ENCODE assay signal across 12 mouse cellular contexts in the genomic region with DNA sequence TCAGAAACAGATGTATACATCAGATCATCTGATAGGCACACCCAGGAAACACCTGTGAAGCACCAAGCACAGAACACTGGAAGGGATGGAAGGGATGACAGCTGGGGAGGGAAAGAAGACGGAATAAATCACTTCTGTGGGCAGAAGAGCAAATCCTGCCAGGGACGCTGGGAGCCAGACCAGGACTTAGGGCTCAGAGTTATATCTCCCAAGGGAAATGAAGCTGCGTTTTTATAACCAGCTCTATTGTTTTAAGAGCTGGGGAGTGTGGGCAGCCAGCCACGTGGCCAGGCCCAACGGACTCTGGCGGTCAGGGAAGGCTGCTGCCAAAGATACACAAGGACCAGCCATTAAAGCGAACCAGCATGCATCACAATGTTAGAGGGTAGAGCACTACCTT.
DNase-seq lines count a peak whose midpoint lies in the region; ATAC-seq and TF ChIP-seq lines count a peak whose summit lies in the region.
"Had no signal": no experiment of that assay in that cellular context is flagged by ENCODE, and none has a peak within 500 bp of the region (broad histone marks: within the 10 kb centered on the region; RNA-seq: fewer than 3 reads in every experiment).

No protein-coding gene starts in this region.

- no peaks in the 10 kb centered on the region for H3K27me3 ChIP-seq in hindbrain, embryonic 16.5 days (replicated peaks; ENCODE audit: control insufficient read depth, insufficient read depth, low read length)
- no peaks in the 10 kb centered on the region for H3K27me3 ChIP-seq in hindbrain, postnatal 0 days (ENCODE audit: insufficient read depth, low read length)
- H3K27me3 ChIP-seq in C2C12 (ENCODE audit: control insufficient read depth, insufficient read depth, insufficient read length) (no peaks in the 10 kb centered on the region), Patski (no peaks in the 10 kb centered on the region)
- H3K27me3 ChIP-seq: hindbrain, embryonic 12.5 days; liver, embryonic 12.5 days had no signal

- TF ChIP-seq CTCF in hindbrain, postnatal 0 days (IDR thresholded peaks at IDR 0.05; ENCODE audit: low read depth) = no peak
- TF ChIP-seq CTCF in C2C12 (IDR thresholded peaks at IDR 0.05; ENCODE audit: control insufficient read depth, insufficient read depth, insufficient read length) (no peak), Patski (IDR thresholded peaks at IDR 0.05) (no peak)

- no peak overlapping the region for H3K4me2 ChIP-seq in hindbrain, embryonic 16.5 days (ENCODE audit: low read length)
- H3K4me2 ChIP-seq in hindbrain, postnatal 0 days (ENCODE audit: low read depth, low read length) = no peak overlapping the region
- H3K4me2 ChIP-seq: hindbrain, embryonic 12.5 days; liver, embryonic 12.5 days had no signal

- H3K36me3 ChIP-seq in hindbrain, embryonic 16.5 days (ENCODE audit: control insufficient read depth, insufficient read depth, low read length) = no peaks in the 10 kb centered on the region
- H3K36me3 ChIP-seq in hindbrain, postnatal 0 days (ENCODE audit: insufficient read depth, low read length) = no peaks in the 10 kb centered on the region
- H3K36me3 ChIP-seq in C2C12 (ENCODE audit: control insufficient read depth, insufficient read depth) = no peaks in the 10 kb centered on the region
- H3K36me3 ChIP-seq: forebrain, embryonic 10.5 days; G1E; hindbrain, embryonic 12.5 days; liver, embryonic 12.5 days had no signal

- H3K79me3 ChIP-seq in C2C12 (ENCODE audit: low read depth) = no peaks in the 10 kb centered on the region

- H3K4me1 ChIP-seq in hindbrain, embryonic 16.5 days (ENCODE audit: control insufficient read depth, insufficient read depth, low read depth, low read length) = no peaks in the 10 kb centered on the region
- H3K4me1 ChIP-seq in hindbrain, postnatal 0 days (ENCODE audit: insufficient read depth, low read length) = 0 out of 2 replicates have a peak, but pooled peaks cover 5% of the 10 kb centered on the region
- H3K4me1 ChIP-seq: forebrain, embryonic 10.5 days; liver, embryonic 12.5 days had no signal

- ATAC-seq in hindbrain, embryonic 16.5 days = peak; percentile 17; the same call in 1 of the 2 replicates
- ATAC-seq in hindbrain, postnatal 0 days = no peak
- ATAC-seq in Patski = peak; percentile 67
- ATAC-seq in CD4-positive, CD25-positive, alpha-beta regulatory T cell, adult 4 months = no peak
- ATAC-seq: liver, embryonic 12.5 days had no signal

- no peak overlapping the region for H3ac ChIP-seq in C2C12 (ENCODE audit: control insufficient read depth, insufficient read length, low read depth)

- CTCF ChIA-PET in Patski (lab: Charles Lee) = interaction anchor here (1.7 to 1.8 kb wide), 2 partner anchors 27 to 127 kb away, joined by 5 to 6 read pairs; no protein-coding TSS in a partner anchor

- no peak overlapping the region for H3K27ac ChIP-seq in hindbrain, embryonic 16.5 days (ENCODE audit: low read depth, low read length)
- no peak overlapping the region for H3K27ac ChIP-seq in hindbrain, postnatal 0 days
- H3K27ac ChIP-seq: forebrain, embryonic 10.5 days; hindbrain, embryonic 12.5 days; liver, embryonic 12.5 days had no signal

- 33% methylated on average over 7 of the region's 7 CpGs for WGBS in hindbrain, embryonic 16.5 days
- WGBS in hindbrain, postnatal 0 days = 30% methylated on average over 7 of the region's 7 CpGs

- H3K9ac ChIP-seq in hindbrain, embryonic 16.5 days (ENCODE audit: low read depth, low read length) = no peak overlapping the region
- no peak overlapping the region for H3K9ac ChIP-seq in hindbrain, postnatal 0 days (replicated peaks; ENCODE audit: low read length)
- H3K9ac ChIP-seq: hindbrain, embryonic 12.5 days; liver, embryonic 12.5 days had no signal

- DNase-seq in hindbrain, postnatal 0 days (ENCODE audit: low spot score) = no peak
- DNase-seq in Patski (ENCODE audit: low read depth, low spot score) = peak; percentile 87
- peak; percentile 61 for DNase-seq in kidney, postnatal 14 days
- DNase-seq in frontal cortex, postnatal 36 days (ENCODE audit: low spot score in 2 of 2) = no peak
- DNase-seq: thymus, adult 2 months had no signal

- H3K79me2 ChIP-seq in C2C12 (ENCODE audit: control insufficient read depth, insufficient read depth) = no peaks in the 10 kb centered on the region

- H3K9me3 ChIP-seq in hindbrain, embryonic 16.5 days (ENCODE audit: control insufficient read depth, low read length) = no peaks in the 10 kb centered on the region
- no peaks in the 10 kb centered on the region for H3K9me3 ChIP-seq in hindbrain, postnatal 0 days (ENCODE audit: low read length)
- H3K9me3 ChIP-seq: forebrain, embryonic 10.5 days; G1E; hindbrain, embryonic 12.5 days; liver, embryonic 12.5 days had no signal

- H3K4me3 ChIP-seq in hindbrain, embryonic 16.5 days (ENCODE audit: low read length) = no peak overlapping the region
- H3K4me3 ChIP-seq in hindbrain, postnatal 0 days (ENCODE audit: low read length) = no peak overlapping the region
- H3K4me3 ChIP-seq in C2C12 (ENCODE audit: insufficient read depth, poor library complexity, severe bottlenecking) = no peak overlapping the region
- H3K4me3 ChIP-seq: forebrain, embryonic 10.5 days; hindbrain, embryonic 12.5 days; liver, embryonic 12.5 days had no signal

- POLR2A ChIA-PET in Patski (lab: Charles Lee) = no interaction called here

- in situ Hi-C loops in Patski (cut with MboI; ENCODE audit: low pct_unique_long_range_greater_than_20kb) = no loop called here

TF ChIP-seq in C2C12, 6 proteins besides CTCF, POLR2A, EP300 and RAD21:
- TF ChIP-seq USF1 (IDR thresholded peaks at IDR 0.05; ENCODE audit: low read depth) (peak; percentile 87), FOSL1 (IDR thresholded peaks at IDR 0.05; ENCODE audit: insufficient read depth, low read length, poor library complexity, severe bottlenecking) (no peak), MYOG (IDR thresholded peaks at IDR 0.05; ENCODE audit: control insufficient read depth, extremely low read depth, insufficient read length) (no peak), MAX (IDR thresholded peaks at IDR 0.05) (peak; percentile 99), CEBPB (IDR thresholded peaks at IDR 0.05; ENCODE audit: low read depth) (no peak), MYOD1 (IDR thresholded peaks at IDR 0.05; ENCODE audit: control insufficient read depth, insufficient read length, low read depth) (peak; percentile 91)

Comparison
In these comparisons a context has a peak if more than half of its experiments do, and no peak if none do; other contexts are left out.
1. ATAC-seq: peak in hindbrain, embryonic 16.5 days (single experiment) and Patski (single experiment); none in hindbrain, postnatal 0 days (single experiment) and CD4-positive, CD25-positive, alpha-beta regulatory T cell, adult 4 months (single experiment).
2. DNase-seq: peak in Patski (single experiment) and kidney, postnatal 14 days (single experiment); none in hindbrain, postnatal 0 days (single experiment) and frontal cortex, postnatal 36 days (0 of 2).